Mouse (Mus musculus) limb, embryonic 10.5 days (tissue): Measurements from ENCODE around the gene Esr2. TPM values are rescaled to one million over a fixed set of nuclear protein-coding genes. Genes with fewer than 3 reads are reported as not detected.

Source experiments
- DNase-seq: peaks from one replicate; pipeline ENCODE4 v3.0.0-alpha.2; 2017; ENCODE audit warnings: low spot score
- H3K27ac ChIP-seq: fragments of 300-500 bp; sonication (generic); 2 replicates; pipeline ENCODE4 v1.5.1; 2016; ENCODE audit warnings: mild to moderate bottlenecking
- H3K27me3 ChIP-seq: fragments of 300-500 bp; sonication (generic); 2 replicates; pipeline ENCODE4 v1.6.1; 2016; ENCODE audit warnings: low read depth, mild to moderate bottlenecking; ENCODE audit not compliant: poor library complexity, severe bottlenecking
- H3K36me3 ChIP-seq: fragments of 300-500 bp; sonication (generic); 2 replicates; pipeline ENCODE4 v1.6.1; 2016; ENCODE audit warnings: mild to moderate bottlenecking, moderate library complexity
- H3K4me1 ChIP-seq: fragments of 300-500 bp; sonication (generic); 2 replicates; pipeline ENCODE4 v1.6.1; 2016
- H3K4me3 ChIP-seq: fragments of 300-500 bp; sonication (generic); 2 replicates; pipeline ENCODE4 v1.5.1; 2016; ENCODE audit warnings: mild to moderate bottlenecking, moderate library complexity
- H3K9me3 ChIP-seq: fragments of 300-500 bp; sonication (generic); replicated peaks from 2 replicates; pipeline ENCODE4 v1.6.1; 2016; ENCODE audit warnings: mild to moderate bottlenecking
- WGBS: fragments of 180-500 bp; shearing (Covaris S2); methylation state at CpG from one replicate; pipeline ENCODE4 v1.1.7; 2016; 5-methylcytosine and 5-hydroxymethylcytosine counted together
- polyA plus RNA-seq: library from polyadenylated mRNA; unstranded; fragments of >200 nt; fragmentation: Nextera tagmentation; extraction: Ambion mirVana; gene quantifications from 2 replicates; pipeline ENCODE4 v1.2.1, GENCODE M21; 2016

Esr2 gene
- polyA plus RNA-seq, 1 experiment from 2014 or later: 0.18 TPM

GRCm38 (mm10) chr12:76093613-76094588 is 83.2 kb downstream of the Esr2 start:
- H3K27ac ChIP-seq: no peak overlapping the region
- H3K4me3 ChIP-seq: no peak overlapping the region
- H3K27me3 ChIP-seq: no peaks in the 10 kb centered on the region
- DNase-seq: no peak
- H3K4me1 ChIP-seq: peaks cover 6% of the 10 kb centered on the region; the same call in 1 of the 2 replicates
- H3K36me3 ChIP-seq: peaks cover 99% of the 10 kb centered on the region
- H3K9me3 ChIP-seq: no peaks in the 10 kb centered on the region
- whole genome bisulfite sequencing: 94% methylated on average over 15 of the region's 15 CpGs

DNA sequence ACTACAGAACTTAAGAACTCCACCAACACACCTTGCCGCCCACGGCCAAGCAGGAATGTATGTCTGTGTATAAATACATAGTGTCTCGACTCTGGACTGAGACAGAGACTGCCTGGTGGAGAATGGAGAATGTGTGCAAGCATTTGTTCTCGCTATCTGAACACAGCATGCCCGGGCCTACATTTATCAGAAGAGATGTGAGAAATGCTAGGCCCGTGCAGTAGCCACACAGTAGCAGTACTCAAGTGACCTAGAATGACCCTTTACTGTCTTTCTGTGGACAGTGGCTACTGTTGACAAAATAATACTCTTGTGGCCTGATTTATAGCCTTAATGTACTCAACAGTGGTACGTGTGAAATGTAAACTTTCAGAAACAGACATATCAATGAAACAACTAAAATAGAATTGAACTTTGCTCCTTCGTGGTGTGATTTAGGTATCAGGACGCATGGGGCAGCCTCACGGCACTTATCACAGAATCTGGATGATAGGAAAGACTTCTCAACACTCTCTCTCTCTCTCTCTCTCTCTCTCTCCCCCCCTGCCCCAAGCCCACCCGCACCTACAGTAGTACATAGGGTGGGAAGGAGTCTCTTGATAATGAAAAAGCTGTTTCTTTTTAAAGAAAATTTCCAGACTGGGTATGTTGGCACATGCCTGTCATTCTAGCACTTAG is 84.1 kb downstream of the Esr2 start:
- Histone ChIP-seq H3K4me1 (peaks cover 6% of the 10 kb centered on the region; the same call in 1 of the 2 replicates), H3K36me3 (peaks cover 98% of the 10 kb centered on the region), H3K27ac (no peak overlapping the region), H3K9me3 (no peaks in the 10 kb centered on the region), H3K4me3 (no peak overlapping the region), H3K27me3 (no peaks in the 10 kb centered on the region)
- 91% methylated on average over 11 of the region's 11 CpGs for WGBS
- DNase-seq: no peak

DNA sequence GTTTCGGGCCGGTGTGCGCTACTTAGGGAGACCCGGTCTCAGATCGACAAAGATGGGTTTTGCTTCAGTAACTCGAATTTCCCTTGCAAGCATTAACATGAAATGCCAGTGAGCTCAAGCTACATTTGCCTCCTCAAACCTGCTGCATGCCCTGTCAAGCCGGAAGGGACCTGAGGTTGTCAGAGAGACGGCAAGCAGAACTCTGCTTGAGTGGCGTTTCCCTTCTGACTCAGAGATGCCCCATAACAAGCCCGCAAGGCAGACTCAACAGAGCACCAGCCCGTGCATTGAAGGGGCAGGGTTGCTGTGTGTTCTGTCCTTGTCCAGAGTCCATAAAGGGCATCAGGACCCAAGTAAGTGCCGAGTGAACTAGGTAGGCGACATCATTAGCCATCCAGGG is 90.0 kb downstream of the Esr2 start:
- Histone ChIP-seq H3K9me3 (no peaks in the 10 kb centered on the region), H3K36me3 (peaks cover 92% of the 10 kb centered on the region), H3K27me3 (no peaks in the 10 kb centered on the region), H3K27ac (no peak overlapping the region), H3K4me1 (peaks cover 23% of the 10 kb centered on the region), H3K4me3 (no peak overlapping the region)
- no peak for DNase-seq
- 82% methylated on average over 13 of the region's 13 CpGs for WGBS

- Histone ChIP-seq H3K9me3 (no peaks in the 10 kb centered on the region), H3K27ac (no peak overlapping the region), H3K4me1 (peaks cover 31% of the 10 kb centered on the region), H3K36me3 (peaks cover 85% of the 10 kb centered on the region), H3K27me3 (no peaks in the 10 kb centered on the region), H3K4me3 (no peak overlapping the region)
- 66% methylated on average over 15 of the region's 15 CpGs for WGBS
- DNase-seq: no peak
Observed at GRCm38 (mm10) chr12:76085956-76086905, 90.8 kb downstream of the Esr2 start.

- Histone ChIP-seq H3K4me1 (peaks cover 42% of the 10 kb centered on the region), H3K27me3 (no peaks in the 10 kb centered on the region), H3K27ac (no peak overlapping the region), H3K4me3 (no peak overlapping the region), H3K9me3 (no peaks in the 10 kb centered on the region), H3K36me3 (peaks cover 82% of the 10 kb centered on the region)
- DNase-seq: no peak
- WGBS: 72% methylated on average over 9 of the region's 9 CpGs
Observed at GRCm38 (mm10) chr12:76085066-76085465, 92.0 kb downstream of the Esr2 start.

DNA sequence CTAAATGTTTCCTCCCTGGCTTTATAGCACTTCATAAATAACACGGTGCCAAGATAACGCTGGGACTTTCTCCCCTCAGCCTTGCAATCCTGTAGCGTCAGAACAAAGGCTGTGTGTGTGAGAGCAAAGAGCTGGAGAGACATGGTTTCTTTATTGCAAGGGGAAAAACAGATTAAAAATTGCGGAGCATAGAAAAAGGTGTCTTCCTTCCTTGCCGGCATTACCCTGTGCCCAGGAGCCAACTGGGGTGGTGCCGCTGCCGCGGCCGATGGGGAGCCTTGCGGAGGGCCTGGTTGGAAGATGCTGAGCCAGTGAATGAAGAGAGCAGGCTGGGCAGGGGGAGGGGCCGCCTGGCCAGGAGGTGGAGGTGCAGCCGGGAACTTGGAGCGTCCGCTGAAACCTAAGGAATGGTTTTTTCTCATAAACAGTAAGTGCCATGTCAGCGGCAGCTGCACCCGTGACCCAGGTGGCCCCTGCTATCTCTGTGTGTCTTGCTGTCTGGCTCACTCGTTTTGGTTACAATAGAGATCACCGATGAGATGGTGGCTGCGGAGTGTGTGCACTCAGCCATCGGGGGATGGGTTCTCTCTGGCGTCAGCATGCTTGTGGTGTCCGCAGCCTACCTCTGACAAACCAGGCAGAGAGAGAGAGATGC is 95.4 kb downstream of the Esr2 start:
- H3K4me3 ChIP-seq: peak overlapping the region; percentile 38
- H3K27me3 ChIP-seq: no peaks in the 10 kb centered on the region
- WGBS: 3% methylated on average over 22 of the region's 22 CpGs
- peaks cover 46% of the 10 kb centered on the region for H3K4me1 ChIP-seq
- peak; percentile 73 for DNase-seq
- H3K9me3 ChIP-seq: no peaks in the 10 kb centered on the region
- H3K27ac ChIP-seq: peak overlapping the region; percentile 47; the same call in 1 of the 2 replicates
- peaks cover 82% of the 10 kb centered on the region for H3K36me3 ChIP-seq

DNA sequence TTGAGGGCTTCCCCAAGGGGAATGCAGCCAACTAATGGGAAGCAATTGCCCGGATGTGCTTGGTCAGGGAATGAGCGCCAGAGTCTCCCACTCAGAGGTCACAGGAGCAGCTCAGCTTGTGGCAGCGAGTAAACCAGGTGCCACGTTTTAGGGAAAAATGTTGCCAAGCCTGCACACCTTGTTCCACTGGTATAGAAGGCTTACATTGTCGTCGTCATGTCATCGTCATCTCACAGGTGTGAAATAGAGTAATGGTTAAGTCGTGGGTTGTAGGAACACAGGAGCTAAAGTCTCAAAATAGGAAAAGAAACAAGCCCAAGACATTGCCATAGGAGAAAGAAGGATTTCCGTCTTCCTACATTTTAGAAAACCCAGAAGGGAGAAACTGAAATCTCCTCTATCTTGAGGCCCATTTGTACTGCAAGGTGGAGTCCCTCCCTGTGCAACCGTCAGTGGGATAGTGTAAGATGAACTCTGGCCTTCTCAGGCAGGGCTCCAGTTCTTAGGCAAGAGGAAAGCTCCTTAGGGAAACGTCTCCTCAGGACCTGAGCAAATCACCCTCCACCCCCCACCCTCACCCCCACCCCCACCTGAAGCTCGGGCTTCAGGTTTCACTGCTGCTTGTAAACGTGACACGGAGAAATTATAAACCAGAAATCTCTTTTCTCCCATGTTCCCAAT is 96.0 kb downstream of the Esr2 start:
- H3K36me3 ChIP-seq: peaks cover 82% of the 10 kb centered on the region
- whole genome bisulfite sequencing: 29% methylated on average over 14 of the region's 14 CpGs

DNA sequence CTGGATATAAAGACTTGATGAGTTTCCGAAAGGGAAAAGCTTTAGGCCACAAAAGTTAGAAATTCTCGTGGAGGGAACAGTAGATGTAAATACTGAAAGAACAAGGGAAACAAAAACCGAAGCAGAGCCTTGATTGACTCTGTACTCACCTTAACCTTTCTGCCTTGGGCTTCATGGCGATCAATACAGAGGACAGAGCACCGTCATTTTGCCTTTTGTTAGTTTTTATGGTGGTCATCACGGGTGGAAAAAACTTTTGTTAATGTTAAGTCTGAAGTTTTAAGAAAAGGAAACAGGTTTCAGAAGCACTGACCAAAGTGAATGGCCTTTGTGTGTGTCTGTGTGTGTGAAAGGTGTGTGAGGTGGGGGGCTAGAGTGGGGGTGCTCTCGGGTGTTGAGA is 103.1 kb downstream of the Esr2 start:
- Histone ChIP-seq H3K9me3 (no peaks in the 10 kb centered on the region), H3K4me1 (peaks cover 20% of the 10 kb centered on the region), H3K4me3 (peak overlapping the region; percentile 64), H3K36me3 (peaks cover 55% of the 10 kb centered on the region), H3K27ac (peak overlapping the region; percentile 96), H3K27me3 (no peaks in the 10 kb centered on the region)
- no peak for DNase-seq
- WGBS: 24% methylated on average over 7 of the region's 7 CpGs

More for the DNA sequence above, 96.0 kb downstream of the Esr2 start:
- Histone ChIP-seq H3K27me3 (no peaks in the 10 kb centered on the region), H3K9me3 (no peaks in the 10 kb centered on the region), H3K4me3 (peak overlapping the region; percentile 38), H3K4me1 (peaks cover 40% of the 10 kb centered on the region), H3K27ac (peak overlapping the region; percentile 47; the same call in 1 of the 2 replicates)
- no peak for DNase-seq

DNA sequence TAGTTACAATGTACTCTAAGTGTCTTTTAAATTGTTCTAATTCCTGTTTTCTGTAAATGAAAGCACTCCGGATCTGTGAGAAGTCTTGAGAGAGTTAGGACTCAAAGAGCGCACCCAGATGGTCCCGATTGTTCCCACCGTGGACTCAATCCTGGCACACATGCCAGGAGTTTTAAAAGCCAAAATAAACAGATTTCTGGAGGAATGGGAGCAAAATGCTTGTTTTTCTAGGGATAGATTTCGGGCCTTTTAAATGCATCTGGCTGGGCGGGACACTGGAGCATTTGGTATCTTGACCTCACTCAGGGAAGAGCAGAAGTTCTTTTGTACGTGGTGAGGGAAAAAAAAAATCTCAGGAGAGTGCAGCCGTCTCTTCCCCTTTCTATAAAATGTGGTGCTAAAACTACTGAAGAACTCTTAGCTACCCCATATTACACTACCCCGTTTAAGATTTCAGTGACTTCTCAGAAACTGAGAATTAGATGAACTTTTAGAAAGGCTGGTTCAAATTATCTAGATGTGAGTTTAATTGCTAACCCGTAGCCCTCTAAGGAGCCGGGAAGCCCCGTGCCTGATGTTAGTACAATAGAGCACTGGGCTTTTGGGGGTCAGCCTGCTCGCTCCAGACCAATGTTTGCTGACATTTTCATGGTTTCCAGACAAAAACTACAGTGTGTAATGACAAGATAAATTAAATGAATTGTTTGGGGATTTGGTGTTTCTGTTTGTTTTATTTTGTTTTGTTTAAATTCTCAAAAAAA is 103.8 kb downstream of the Esr2 start:
- peak overlapping the region; percentile 64 for H3K4me3 ChIP-seq
- peak overlapping the region; percentile 96 for H3K27ac ChIP-seq
- peak; percentile 51 for DNase-seq
- no peaks in the 10 kb centered on the region for H3K27me3 ChIP-seq
- H3K4me1 ChIP-seq: peaks cover 20% of the 10 kb centered on the region
- WGBS: 3% methylated on average over 13 of the region's 13 CpGs
- no peaks in the 10 kb centered on the region for H3K9me3 ChIP-seq
- H3K36me3 ChIP-seq: peaks cover 53% of the 10 kb centered on the region

GRCm38 (mm10) chr12:76071935-76072849 is 104.9 kb downstream of the Esr2 start:
- H3K9me3 ChIP-seq: no peaks in the 10 kb centered on the region
- WGBS: 2% methylated on average over 19 of the region's 19 CpGs
- peaks cover 50% of the 10 kb centered on the region for H3K36me3 ChIP-seq
- peak; percentile 77 for DNase-seq
- H3K27me3 ChIP-seq: no peaks in the 10 kb centered on the region
- H3K4me1 ChIP-seq: peaks cover 20% of the 10 kb centered on the region
- H3K27ac ChIP-seq: peak overlapping the region; percentile 96
- H3K4me3 ChIP-seq: peak overlapping the region; percentile 64
